In the genomic region with DNA sequence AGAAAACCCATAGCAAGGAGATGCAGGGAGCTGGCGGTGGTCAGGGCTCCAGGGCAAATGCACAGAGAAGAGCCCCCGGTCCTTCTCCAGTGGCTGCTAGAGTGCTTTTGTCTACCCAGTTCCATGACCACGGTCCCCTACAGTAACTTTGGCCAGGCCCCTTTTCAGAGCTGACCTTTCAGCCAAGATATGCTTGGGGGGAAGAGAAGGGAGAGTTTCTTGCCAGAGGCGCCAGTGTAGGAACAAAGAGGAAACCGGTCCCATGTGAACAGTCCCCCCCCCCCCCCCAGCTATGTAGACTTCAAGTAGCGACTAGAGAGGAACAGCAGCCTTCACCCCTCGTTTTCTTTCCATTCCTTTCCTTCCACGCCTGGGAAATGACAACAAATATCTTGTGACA, we compare ENCODE assay signal across 9 mouse cellular contexts. TPM values are rescaled to one million over a fixed set of nuclear protein-coding genes. Genes with fewer than 3 reads are reported as not detected.
DNase-seq lines count a peak whose midpoint lies in the region; ATAC-seq and TF ChIP-seq lines count a peak whose summit lies in the region.
"Had no signal": no experiment of that assay in that cellular context is flagged by ENCODE, and none has a peak within 500 bp of the region (broad histone marks: within the 10 kb centered on the region; RNA-seq: fewer than 3 reads in every experiment).

No protein-coding gene starts in this region.

- H3K9ac ChIP-seq in forebrain, embryonic 15.5 days (replicated peaks): peak overlapping the region; percentile 43; the same call in 1 of the 2 replicates
- no peak overlapping the region for H3K9ac ChIP-seq in kidney, postnatal 0 days (ENCODE audit: low read depth, low read length)
- H3K9ac ChIP-seq in neural tube, embryonic 12.5 days: no peak overlapping the region

- H3K36me3 ChIP-seq in forebrain, embryonic 15.5 days: no peaks in the 10 kb centered on the region
- H3K36me3 ChIP-seq in kidney, postnatal 0 days (ENCODE audit: insufficient read depth, low read length): no peaks in the 10 kb centered on the region
- H3K36me3 ChIP-seq in neural tube, embryonic 12.5 days: no peaks in the 10 kb centered on the region

- peak overlapping the region; percentile 53 for H3K4me3 ChIP-seq in forebrain, embryonic 15.5 days
- peak overlapping the region; percentile 71 for H3K4me3 ChIP-seq in kidney, postnatal 0 days (replicated peaks; ENCODE audit: low read depth, low read length)
- H3K4me3 ChIP-seq in neural tube, embryonic 12.5 days: peak overlapping the region; percentile 60; the same call in 1 of the 2 replicates

- no peaks in the 10 kb centered on the region for H3K9me3 ChIP-seq in forebrain, embryonic 15.5 days
- H3K9me3 ChIP-seq in kidney, postnatal 0 days (replicated peaks; ENCODE audit: low read length): no peaks in the 10 kb centered on the region
- no peaks in the 10 kb centered on the region for H3K9me3 ChIP-seq in neural tube, embryonic 12.5 days

- WGBS in forebrain, embryonic 15.5 days: 5% methylated on average over 8 of the region's 8 CpGs
- WGBS in kidney, postnatal 0 days: 9% methylated on average over 8 of the region's 8 CpGs
- WGBS in neural tube, embryonic 12.5 days: 7% methylated on average over 8 of the region's 8 CpGs

- H3K4me2 ChIP-seq in forebrain, embryonic 15.5 days (replicated peaks): peak overlapping the region; percentile 96
- peak overlapping the region; percentile 97 for H3K4me2 ChIP-seq in kidney, postnatal 0 days (ENCODE audit: low read length)
- peak overlapping the region; percentile 100 for H3K4me2 ChIP-seq in neural tube, embryonic 12.5 days (replicated peaks)

- no peak overlapping the region for H3K27ac ChIP-seq in forebrain, embryonic 15.5 days (replicated peaks)
- peak overlapping the region; percentile 69; the same call in 1 of the 2 replicates for H3K27ac ChIP-seq in kidney, postnatal 0 days
- no peak overlapping the region for H3K27ac ChIP-seq in neural tube, embryonic 12.5 days
- H3K27ac ChIP-seq: left cerebral cortex, adult 2 months had no signal

- H3K4me1 ChIP-seq in forebrain, embryonic 15.5 days: peaks cover 21% of the 10 kb centered on the region
- no peaks in the 10 kb centered on the region; the same call in 1 of the 2 replicates for H3K4me1 ChIP-seq in kidney, postnatal 0 days (replicated peaks; ENCODE audit: insufficient read depth, low read length)
- peaks cover 16% of the 10 kb centered on the region for H3K4me1 ChIP-seq in neural tube, embryonic 12.5 days

- TF ChIP-seq CTCF in kidney, postnatal 0 days (IDR thresholded peaks at IDR 0.05; ENCODE audit: low read depth): no peak

- H3K27me3 ChIP-seq in forebrain, embryonic 15.5 days: peaks cover 52% of the 10 kb centered on the region
- H3K27me3 ChIP-seq in kidney, postnatal 0 days (ENCODE audit: insufficient read depth, low read length): peaks cover 6% of the 10 kb centered on the region; the same call in 1 of the 2 replicates
- peaks cover 51% of the 10 kb centered on the region for H3K27me3 ChIP-seq in neural tube, embryonic 12.5 days (replicated peaks)

- no peak for ATAC-seq in forebrain, embryonic 15.5 days (replicated peaks)
- no peak for ATAC-seq in kidney, postnatal 0 days (replicated peaks; ENCODE audit: low FRiP score, low read depth)
- ATAC-seq in neural tube, embryonic 12.5 days (ENCODE audit: low FRiP score, low read depth): no peak
- no peak for ATAC-seq in frontal cortex, adult (ENCODE audit: low TSS enrichment)

- DNase-seq in kidney, adult 11 months: peak; percentile 6
- no peak for DNase-seq in kidney, adult 9 months
- DNase-seq in kidney, postnatal 0 days (ENCODE audit: low spot score): peak; percentile 31
- no peak for DNase-seq in adrenal gland, adult 2 months
- DNase-seq in right cerebral cortex, postnatal 10 days (ENCODE audit: low spot score in 2 of 2): no peak

RNA-seq across cellular contexts. Expression of gene Kdr, which starts 0.8 kb away (rescaled TPM):
- 20.1 and 20.2 TPM in 2 replicates for polyA plus RNA-seq in forebrain, embryonic 15.5 days (2015; fragmentation: Nextera tagmentation; extraction: Ambion mirVana)
- polyA plus RNA-seq in kidney, postnatal 0 days (2015; fragmentation: Nextera tagmentation; extraction: Ambion mirVana): 19.6 and 21.9 TPM in 2 replicates
- polyA plus RNA-seq in neural tube, embryonic 12.5 days (2016; fragmentation: Nextera tagmentation; extraction: Ambion mirVana): 29.7 and 31.0 TPM in 2 replicates
- total RNA-seq in adrenal gland, adult 2 months (2021): 100 to 1,000 TPM in 1 of 2 experiments, 10 to 100 TPM in 1; 52.5 to 102 TPM
- 19.7 and 24.5 TPM in 2 replicates for polyA plus RNA-seq in adrenal gland, adult 2 months (2012; rRNA removed)

Comparison
In these comparisons a context has a peak if more than half of its experiments do, and no peak if none do; other contexts are left out.
1. DNase-seq: peak in kidney, adult 11 months (single experiment) and kidney, postnatal 0 days (single experiment); none in kidney, adult 9 months (single experiment), adrenal gland, adult 2 months (single experiment) and right cerebral cortex, postnatal 10 days (0 of 2).
2. Peak in every context shown above with its lines, with median percentiles within 50 percentile points of each other: H3K4me2 ChIP-seq and H3K4me3 ChIP-seq.